Mouse (Mus musculus) kidney, adult 8-10 months (tissue): ENCODE measurements at regions not wholly inside any gene's neighbourhood (a gene's known extent, or its start where the extent isn't known, plus 50 kb on each side); places are given as distances from the start of the nearest gene placed in this dataset.

ENCODE experiments used
- DNase-seq, 2 experiments: peaks; one replicate each; pipeline ENCODE4 v3.0.0; 2022

DNA sequence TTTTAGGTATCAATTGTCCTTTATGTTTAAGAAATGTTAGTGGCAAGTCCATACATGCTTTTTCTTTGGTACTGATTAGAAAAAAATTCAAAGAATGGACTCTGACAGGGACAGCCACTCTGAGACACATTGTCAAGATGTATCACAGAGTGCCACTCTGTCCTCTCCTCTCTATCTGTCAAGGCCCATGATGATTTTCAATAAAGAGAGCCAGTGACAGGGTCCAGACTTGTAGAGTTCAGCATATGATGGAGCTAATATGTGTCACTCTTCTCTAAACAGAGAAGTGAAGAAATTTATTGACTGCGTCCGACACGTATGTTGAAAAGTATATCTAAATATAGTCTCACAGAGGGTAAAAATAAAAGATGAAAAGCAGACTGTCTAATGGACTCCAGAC, 672.2 kb upstream of the 4930452B06Rik start:
- DNase-seq, result no peak

- DNase-seq, result peak; percentile 13 to 51
Measured at GRCm38 (mm10) chr14:9337107-9337506, 671.1 kb upstream of the 4930452B06Rik start.

- no peak for DNase-seq
Measured at GRCm38 (mm10) chr14:9331593-9331992, 665.6 kb upstream of the 4930452B06Rik start.

GRCm38 (mm10) chr14:9330767-9331166, 664.7 kb upstream of the 4930452B06Rik start:
- DNase-seq, result no peak

- DNase-seq, result no peak
Measured at GRCm38 (mm10) chr14:9329839-9330485, 663.9 kb upstream of the 4930452B06Rik start.

- DNase-seq, result no peak
Measured at GRCm38 (mm10) chr14:9327344-9327743, 661.3 kb upstream of the 4930452B06Rik start.

GRCm38 (mm10) chr14:9319842-9320241, 653.8 kb upstream of the 4930452B06Rik start:
- DNase-seq, result no peak

GRCm38 (mm10) chr14:9318796-9319465, 652.9 kb upstream of the 4930452B06Rik start:
- no peak for DNase-seq

GRCm38 (mm10) chr14:9315224-9315623, 649.2 kb upstream of the 4930452B06Rik start:
- no peak for DNase-seq

GRCm38 (mm10) chr14:9296145-9296544, 630.1 kb upstream of the 4930452B06Rik start:
- no peak for DNase-seq

GRCm38 (mm10) chr14:9294555-9294954, 628.5 kb upstream of the 4930452B06Rik start:
- no peak for DNase-seq

GRCm38 (mm10) chr14:9288103-9288502, 622.1 kb upstream of the 4930452B06Rik start:
- DNase-seq, result no peak

GRCm38 (mm10) chr14:9285606-9286002, 619.6 kb upstream of the 4930452B06Rik start:
- no peak for DNase-seq

GRCm38 (mm10) chr14:9284976-9285605, 619.1 kb upstream of the 4930452B06Rik start:
- no peak for DNase-seq

GRCm38 (mm10) chr14:9267282-9268091, 601.4 kb upstream of the 4930452B06Rik start:
- no peak for DNase-seq

GRCm38 (mm10) chr14:9252017-9252416, 586.0 kb upstream of the 4930452B06Rik start:
- DNase-seq, result no peak

- no peak for DNase-seq
Measured at GRCm38 (mm10) chr14:9245266-9245665, 579.2 kb upstream of the 4930452B06Rik start.

DNA sequence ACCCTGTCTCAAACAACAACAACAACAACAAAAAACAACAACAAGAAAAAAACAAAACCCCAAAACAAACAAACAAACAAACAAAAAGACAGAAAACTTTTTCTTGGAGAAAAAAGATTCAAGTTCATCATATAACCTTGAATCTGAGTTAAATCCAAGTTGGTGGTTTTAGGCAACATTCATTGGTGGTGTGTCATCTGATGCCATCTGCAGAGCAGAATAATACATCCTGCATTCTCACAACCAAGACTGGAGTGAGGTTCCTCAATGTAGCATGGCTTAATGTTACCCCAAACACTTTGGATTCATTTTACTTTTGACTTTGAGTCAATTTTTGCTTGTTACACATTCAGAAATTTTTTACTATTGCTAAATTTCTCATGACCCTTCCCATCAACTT, 577.3 kb upstream of the 4930452B06Rik start:
- DNase-seq, result no peak

DNA sequence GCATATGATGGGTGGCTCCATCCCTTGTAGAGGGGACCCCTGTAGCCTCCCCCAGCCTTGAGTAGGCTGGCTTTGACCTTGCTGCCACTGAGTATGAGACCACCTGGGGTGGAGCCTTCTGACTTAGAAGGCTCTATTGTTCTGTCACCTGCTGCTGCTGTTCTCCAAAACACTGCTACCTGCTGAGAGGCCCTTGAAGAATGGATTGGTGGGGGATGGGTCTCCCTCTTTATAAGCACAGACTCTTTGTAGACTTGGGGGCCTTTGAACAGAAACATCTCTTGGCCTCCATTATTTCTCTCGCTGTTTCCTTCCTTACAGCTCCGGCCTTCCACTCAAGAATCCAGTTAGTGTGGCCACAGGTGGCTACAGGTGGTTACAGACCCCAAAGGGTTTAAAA, 576.1 kb upstream of the 4930452B06Rik start:
- no peak for DNase-seq

DNA sequence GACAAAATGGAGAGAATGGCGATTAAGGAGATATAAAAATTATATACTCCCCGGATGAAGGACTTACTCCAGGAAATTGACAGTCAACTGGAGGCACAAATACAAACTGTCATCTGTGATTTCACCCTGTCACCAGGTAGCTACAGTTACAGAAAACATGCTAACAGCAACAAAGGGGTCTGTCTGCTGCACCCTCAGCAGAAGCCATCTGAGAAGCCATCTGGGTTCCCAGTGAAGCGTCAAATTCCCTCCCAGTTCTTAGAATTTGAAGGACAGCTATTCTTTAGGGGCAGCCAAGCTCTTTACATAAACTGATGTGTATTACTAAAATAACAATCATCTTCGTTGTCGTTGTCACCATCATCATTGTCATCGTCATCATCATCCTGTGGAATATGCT, 561.6 kb upstream of the 4930452B06Rik start:
- no peak for DNase-seq

DNA sequence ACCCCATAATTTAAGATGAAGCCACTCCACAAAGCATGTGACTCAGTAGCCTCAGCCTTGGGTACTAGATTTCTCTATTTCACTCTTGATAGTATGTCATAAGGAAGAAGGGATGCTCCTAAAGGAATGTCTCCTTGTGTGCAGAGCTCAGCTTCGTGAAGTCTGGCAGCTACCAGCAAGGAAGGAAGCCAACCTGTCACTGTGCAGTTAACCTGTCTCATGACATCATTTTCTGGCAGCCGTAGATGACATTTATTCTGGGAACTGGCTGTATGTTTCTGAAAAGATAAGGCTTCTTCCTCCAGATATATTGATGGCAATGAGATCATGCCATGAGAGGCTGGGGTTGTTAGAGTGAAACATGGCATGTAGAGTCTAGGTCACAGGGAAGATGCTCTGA, 534.2 kb upstream of the 4930452B06Rik start:
- no peak for DNase-seq

- no peak for DNase-seq
Measured at GRCm38 (mm10) chr14:9192122-9192769, 526.2 kb upstream of the 4930452B06Rik start.

GRCm38 (mm10) chr14:9191664-9192063, 525.6 kb upstream of the 4930452B06Rik start:
- no peak for DNase-seq
